Mouse (Mus musculus): ENCODE measurements around the gene Fryl. TPM values are rescaled to one million over a fixed set of nuclear protein-coding genes. Genes with fewer than 3 reads are reported as not detected.

The Fryl gene
- polyA plus RNA-seq, 1 experiment from 2014 or later, result 20.6 TPM

GRCm38 (mm10) chr5:73265460-73265859, 9.0 kb upstream of the Fryl start:
- H3K4me1 ChIP-seq (replicated peaks; ENCODE audit: insufficient read depth, low read length), result no peaks in the 10 kb centered on the region
- H3K27ac ChIP-seq, result peak overlapping the region; percentile 66
- DNase-seq (ENCODE audit: low spot score) (peak; percentile 78), ATAC-seq (replicated peaks; ENCODE audit: low FRiP score, low read depth) (peak; percentile 71)
- no peak overlapping the region for H3K4me2 ChIP-seq (ENCODE audit: low read length)
- no peaks in the 10 kb centered on the region for H3K9me3 ChIP-seq (replicated peaks; ENCODE audit: low read length)
- H3K9ac ChIP-seq (ENCODE audit: low read depth, low read length), result no peak overlapping the region
- no peak for TF ChIP-seq CTCF (IDR thresholded peaks at IDR 0.05; ENCODE audit: low read depth)
- no peaks in the 10 kb centered on the region for H3K36me3 ChIP-seq (ENCODE audit: insufficient read depth, low read length)
- H3K27me3 ChIP-seq (ENCODE audit: insufficient read depth, low read length), result no peaks in the 10 kb centered on the region
- 15% methylated on average over 5 of the region's 5 CpGs for WGBS
- no peak overlapping the region for H3K4me3 ChIP-seq (replicated peaks; ENCODE audit: low read depth, low read length)

GRCm38 (mm10) chr5:73264122-73264521, 7.7 kb upstream of the Fryl start:
- Histone ChIP-seq H3K4me2 (ENCODE audit: low read length) (no peak overlapping the region), H3K27ac (no peak overlapping the region), H3K9ac (ENCODE audit: low read depth, low read length) (no peak overlapping the region), H3K27me3 (ENCODE audit: insufficient read depth, low read length) (no peaks in the 10 kb centered on the region), H3K36me3 (ENCODE audit: insufficient read depth, low read length) (no peaks in the 10 kb centered on the region), H3K9me3 (replicated peaks; ENCODE audit: low read length) (no peaks in the 10 kb centered on the region), H3K4me1 (replicated peaks; ENCODE audit: insufficient read depth, low read length) (no peaks in the 10 kb centered on the region), H3K4me3 (replicated peaks; ENCODE audit: low read depth, low read length) (no peak overlapping the region)
- 61% methylated on average over 3 of the region's 5 CpGs for WGBS
- TF ChIP-seq CTCF (IDR thresholded peaks at IDR 0.05; ENCODE audit: low read depth), result no peak
- ATAC-seq (replicated peaks; ENCODE audit: low FRiP score, low read depth) (no peak), DNase-seq (ENCODE audit: low spot score) (peak; percentile 52)

- WGBS, result 55% methylated on average over 8 of the region's 8 CpGs
- no peak for DNase-seq (ENCODE audit: low spot score)
- no peaks in the 10 kb centered on the region for H3K27me3 ChIP-seq (ENCODE audit: insufficient read depth, low read length)
- peak overlapping the region; percentile 77; the same call in 1 of the 2 replicates for H3K4me2 ChIP-seq (ENCODE audit: low read length)
- no peak overlapping the region for H3K4me3 ChIP-seq (replicated peaks; ENCODE audit: low read depth, low read length)
- no peaks in the 10 kb centered on the region for H3K9me3 ChIP-seq (replicated peaks; ENCODE audit: low read length)
- no peak for TF ChIP-seq CTCF (IDR thresholded peaks at IDR 0.05; ENCODE audit: low read depth)
- no peak overlapping the region for H3K9ac ChIP-seq (ENCODE audit: low read depth, low read length)
- H3K4me1 ChIP-seq (replicated peaks; ENCODE audit: insufficient read depth, low read length), result peaks cover 7% of the 10 kb centered on the region; the same call in 1 of the 2 replicates
- no peaks in the 10 kb centered on the region for H3K36me3 ChIP-seq (ENCODE audit: insufficient read depth, low read length)
- ATAC-seq (replicated peaks; ENCODE audit: low FRiP score, low read depth), result no peak
- H3K27ac ChIP-seq, result no peak overlapping the region
These were observed 1.3 kb upstream of the Fryl start for GRCm38 (mm10) chr5:73257723-73258122.

GRCm38 (mm10) chr5:73257096-73257495, 677 bp upstream of the Fryl start:
- Histone ChIP-seq H3K4me1 (replicated peaks; ENCODE audit: insufficient read depth, low read length) (peaks cover 7% of the 10 kb centered on the region; the same call in 1 of the 2 replicates), H3K36me3 (ENCODE audit: insufficient read depth, low read length) (no peaks in the 10 kb centered on the region), H3K9me3 (replicated peaks; ENCODE audit: low read length) (no peaks in the 10 kb centered on the region), H3K9ac (ENCODE audit: low read depth, low read length) (peak overlapping the region; percentile 52), H3K27me3 (ENCODE audit: insufficient read depth, low read length) (no peaks in the 10 kb centered on the region), H3K4me2 (ENCODE audit: low read length) (peak overlapping the region; percentile 77), H3K4me3 (replicated peaks; ENCODE audit: low read depth, low read length) (peak overlapping the region; percentile 86), H3K27ac (peak overlapping the region; percentile 71)
- 3% methylated on average over 11 of the region's 11 CpGs for WGBS
- no peak for TF ChIP-seq CTCF (IDR thresholded peaks at IDR 0.05; ENCODE audit: low read depth)
- ATAC-seq (replicated peaks; ENCODE audit: low FRiP score, low read depth) (no peak), DNase-seq (ENCODE audit: low spot score) (peak; percentile 33)

- H3K27me3 ChIP-seq (ENCODE audit: insufficient read depth, low read length), result no peaks in the 10 kb centered on the region
- peak overlapping the region; percentile 71 for H3K4me2 ChIP-seq (ENCODE audit: low read length)
- no peak for TF ChIP-seq CTCF (IDR thresholded peaks at IDR 0.05; ENCODE audit: low read depth)
- WGBS, result under 1% methylated on average over 123 of the region's 129 CpGs
- H3K4me3 ChIP-seq (replicated peaks; ENCODE audit: low read depth, low read length), result peak overlapping the region; percentile 86
- DNase-seq (ENCODE audit: low spot score) (peak; percentile 66), ATAC-seq (replicated peaks; ENCODE audit: low FRiP score, low read depth) (peak; percentile 40)
- peaks cover 7% of the 10 kb centered on the region; the same call in 1 of the 2 replicates for H3K4me1 ChIP-seq (replicated peaks; ENCODE audit: insufficient read depth, low read length)
- H3K27ac ChIP-seq, result peak overlapping the region; percentile 99
- no peaks in the 10 kb centered on the region for H3K36me3 ChIP-seq (ENCODE audit: insufficient read depth, low read length)
- H3K9me3 ChIP-seq (replicated peaks; ENCODE audit: low read length), result no peaks in the 10 kb centered on the region
- peak overlapping the region; percentile 87 for H3K9ac ChIP-seq (ENCODE audit: low read depth, low read length)
These were observed 833 bp downstream of the Fryl start for GRCm38 (mm10) chr5:73255321-73256251.

- peaks cover 7% of the 10 kb centered on the region; the same call in 1 of the 2 replicates for H3K4me1 ChIP-seq (replicated peaks; ENCODE audit: insufficient read depth, low read length)
- H3K9ac ChIP-seq (ENCODE audit: low read depth, low read length), result peak overlapping the region; percentile 87; the same call in 1 of the 2 replicates
- H3K9me3 ChIP-seq (replicated peaks; ENCODE audit: low read length), result no peaks in the 10 kb centered on the region
- no peak for TF ChIP-seq CTCF (IDR thresholded peaks at IDR 0.05; ENCODE audit: low read depth)
- ATAC-seq (replicated peaks; ENCODE audit: low FRiP score, low read depth) (no peak), DNase-seq (ENCODE audit: low spot score) (peak; percentile 69)
- H3K27me3 ChIP-seq (ENCODE audit: insufficient read depth, low read length), result no peaks in the 10 kb centered on the region
- H3K27ac ChIP-seq, result peak overlapping the region; percentile 99
- WGBS, result 12% methylated on average over 5 of the region's 5 CpGs
- no peaks in the 10 kb centered on the region for H3K36me3 ChIP-seq (ENCODE audit: insufficient read depth, low read length)
- H3K4me2 ChIP-seq (ENCODE audit: low read length), result peak overlapping the region; percentile 71
- H3K4me3 ChIP-seq (replicated peaks; ENCODE audit: low read depth, low read length), result peak overlapping the region; percentile 86
These were observed 1.8 kb downstream of the Fryl start for GRCm38 (mm10) chr5:73254660-73255059.
